Mouse (Mus musculus) 416B (cell line): Measurements from ENCODE around the gene Btbd35f14.
"Not testable (repeated sequence)": the region's sequence is repeated elsewhere in the genome, so short reads cannot be mapped to it uniquely, and the experiment has no call there.

Experiments
- DNase-seq: peaks from one replicate; pipeline ENCODE4 v3.0.0; 2011; ENCODE audit warnings: low read depth

Btbd35f14 gene

GRCm38 (mm10) chrX:33702249-33702648 is at the start of gene Btbd35f14:
TSS of gene Btbd35f14 (minus strand) at chrX:33702349.
- DNase-seq: not testable (repeated sequence)

GRCm38 (mm10) chrX:33656872-33657271 is 45.3 kb downstream of the Btbd35f14 start, which contains the start of gene Btbd35f13:
TSS of gene Btbd35f13 (plus strand) at chrX:33657172.
- DNase-seq: not testable (repeated sequence)
